Mouse (Mus musculus) gonadal fat pad, adult 2 months (tissue): ENCODE results near the gene Fdx1l. TPM values are rescaled to one million over a fixed set of nuclear protein-coding genes. Genes with fewer than 3 reads are reported as not detected.

Experiments used
- DNase-seq: peaks from one replicate; pipeline ENCODE4 v3.0.0-alpha.2; 2012; ENCODE audit warnings: low read depth
- polyA plus RNA-seq: library from polyadenylated mRNA; depleted of rRNA; stranded (reverse); fragments of >200 nt; gene quantifications from 2 replicates; pipeline ENCODE4 v1.2.3, GENCODE M21; 2012; rRNA removed

The Fdx1l gene
- polyA plus RNA-seq, 1 experiment = 63.4 TPM

GRCm38 (mm10) chr9:21029291-21030054, 43.9 kb downstream of the Fdx1l start, which contains the start of gene Icam4:
TSS of gene Icam4 (plus strand) at chr9:21029373.
- DNase-seq = no peak

GRCm38 (mm10) chr9:21028560-21029110, 44.8 kb downstream of the Fdx1l start:
- no peak for DNase-seq

- DNase-seq = no peak
Observed at GRCm38 (mm10) chr9:21027774-21028290, 45.6 kb downstream of the Fdx1l start.

GRCm38 (mm10) chr9:21026849-21027248, 46.6 kb downstream of the Fdx1l start:
- DNase-seq = no peak

GRCm38 (mm10) chr9:21025258-21025810, 48.1 kb downstream of the Fdx1l start:
- no peak for DNase-seq

- no peak for DNase-seq
Observed at GRCm38 (mm10) chr9:21022726-21023125, 50.7 kb downstream of the Fdx1l start.

GRCm38 (mm10) chr9:21022288-21022687, 51.1 kb downstream of the Fdx1l start:
- DNase-seq = no peak

GRCm38 (mm10) chr9:21021363-21021762, 52.1 kb downstream of the Fdx1l start:
- no peak for DNase-seq

GRCm38 (mm10) chr9:21018600-21018999, 54.8 kb downstream of the Fdx1l start:
- no peak for DNase-seq

Other genes with a start within 250 kb of the Fdx1l start
- 64.6 and 88.0 TPM in 2 replicates for gene A230050P20Rik, start 205.0 kb downstream of the Fdx1l start, polyA plus RNA-seq
- 4.7 and 5.4 TPM in 2 replicates for gene Angptl6, start 193.9 kb downstream of the Fdx1l start, polyA plus RNA-seq
- gene Ppan, start 185.4 kb downstream of the Fdx1l start, polyA plus RNA-seq = 38.7 TPM in 2 replicates
- 128 and 129 TPM in 2 replicates for gene Eif3g, start 175.0 kb downstream of the Fdx1l start, polyA plus RNA-seq
- 16.1 TPM in 2 replicates for gene Dnmt1, start 113.7 kb downstream of the Fdx1l start, polyA plus RNA-seq
- gene S1pr2, start 96.8 kb downstream of the Fdx1l start, polyA plus RNA-seq = 5.9 and 6.5 TPM in 2 replicates
- 76.1 and 83.2 TPM in 2 replicates for gene Mrpl4, start 70.9 kb downstream of the Fdx1l start, polyA plus RNA-seq
- 19.9 and 20.8 TPM in 2 replicates for gene Icam1, start 57.6 kb downstream of the Fdx1l start, polyA plus RNA-seq
- 0.11 and 0.37 TPM in 2 replicates for gene Icam4, start 44.2 kb downstream of the Fdx1l start, polyA plus RNA-seq
- 0.22 and 0.30 TPM in 2 replicates for gene Icam5, start 41.5 kb downstream of the Fdx1l start, polyA plus RNA-seq
- gene Zglp1, start 6.5 kb downstream of the Fdx1l start, polyA plus RNA-seq = not detected in 2 replicates
- 0.13 and 0.27 TPM in 2 replicates for gene Gm49373, start 518 bp downstream of the Fdx1l start, polyA plus RNA-seq
- 0.90 and 4.4 TPM in 2 replicates for gene Gm38431, start 18.4 kb upstream of the Fdx1l start, polyA plus RNA-seq
- gene Raver1, start 18.4 kb upstream of the Fdx1l start, polyA plus RNA-seq = 39.2 and 46.2 TPM in 2 replicates
- gene Tyk2, start 57.6 kb upstream of the Fdx1l start, polyA plus RNA-seq = 23.5 and 28.4 TPM in 2 replicates
- gene Cdc37, start 76.4 kb upstream of the Fdx1l start, polyA plus RNA-seq = 49.6 and 72.2 TPM in 2 replicates
- 16.6 and 24.5 TPM in 2 replicates for gene Pde4a, start 92.1 kb upstream of the Fdx1l start, polyA plus RNA-seq
- 67.8 and 68.5 TPM in 2 replicates for gene Keap1, start 165.7 kb upstream of the Fdx1l start, polyA plus RNA-seq
- 0.37 and 0.53 TPM in 2 replicates for gene S1pr5, start 174.8 kb upstream of the Fdx1l start, polyA plus RNA-seq
- 25.7 and 27.3 TPM in 2 replicates for gene Atg4d, start 191.7 kb upstream of the Fdx1l start, polyA plus RNA-seq
- 19.8 and 20.5 TPM in 2 replicates for gene Kri1, start 214.4 kb upstream of the Fdx1l start, polyA plus RNA-seq
- gene Cdkn2d, start 217.8 kb upstream of the Fdx1l start, polyA plus RNA-seq = 21.0 and 25.1 TPM in 2 replicates
- 92.6 and 101 TPM in 2 replicates for gene Ap1m2, start 238.7 kb upstream of the Fdx1l start, polyA plus RNA-seq
- 51.7 and 61.5 TPM in 2 replicates for gene Slc44a2, start 247.1 kb upstream of the Fdx1l start, polyA plus RNA-seq